22 mouse cellular contexts compared by ENCODE assay signal in the genomic region with DNA sequence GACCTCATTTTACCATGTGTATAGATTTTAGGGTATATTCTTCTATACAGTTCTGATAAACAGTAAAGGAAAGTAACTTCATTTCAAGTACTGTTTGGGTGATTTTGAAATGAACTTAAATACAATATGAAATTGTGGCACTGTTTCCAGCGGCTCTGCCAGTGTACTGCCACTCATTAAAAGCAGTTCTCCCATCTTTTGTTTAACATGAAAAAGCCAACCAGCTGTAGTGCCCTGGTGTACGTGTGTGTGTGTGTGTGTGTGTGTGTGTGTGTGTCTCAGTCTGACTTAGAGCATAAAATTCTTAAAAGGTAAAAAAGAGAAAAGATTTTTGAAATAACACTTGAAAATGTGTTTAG. TPM values are rescaled to one million over a fixed set of nuclear protein-coding genes. Genes with fewer than 3 reads are reported as not detected.
A peak's percentile ranks its signal among the peaks of the same experiment; 100 is the strongest.
DNase-seq lines count a peak whose midpoint lies in the region; ATAC-seq lines count a peak whose summit lies in the region.
"Had no signal": no experiment of that assay in that cellular context is flagged by ENCODE, and none has a peak within 500 bp of the region (broad histone marks: within the 10 kb centered on the region; RNA-seq: fewer than 3 reads in every experiment).

No protein-coding gene starts in this region.

- H3K27me3 ChIP-seq in limb, embryonic 10.5 days (ENCODE audit: low read depth, poor library complexity, severe bottlenecking): no peaks in the 10 kb centered on the region
- H3K27me3 ChIP-seq in liver, embryonic 15.5 days: no peaks in the 10 kb centered on the region
- H3K27me3 ChIP-seq: embryonic facial prominence, embryonic 12.5 days; forebrain, embryonic 13.5 days; heart, embryonic 15.5 days; Patski had no signal

- WGBS in limb, embryonic 10.5 days: 79% methylated on average over 2 of the region's 2 CpGs
- 54% methylated on average over 2 of the region's 2 CpGs for WGBS in liver, embryonic 15.5 days (ENCODE audit: insufficient replicate concordance)

- H3K36me3 ChIP-seq in limb, embryonic 10.5 days: peaks cover 11% of the 10 kb centered on the region
- H3K36me3 ChIP-seq in liver, embryonic 15.5 days (replicated peaks): no peaks in the 10 kb centered on the region
- H3K36me3 ChIP-seq: heart, embryonic 15.5 days had no signal

- H3K4me3 ChIP-seq in limb, embryonic 10.5 days: no peak overlapping the region
- peak overlapping the region; percentile 33 for H3K4me3 ChIP-seq in liver, embryonic 15.5 days (replicated peaks)
- H3K4me3 ChIP-seq: embryonic facial prominence, embryonic 12.5 days; forebrain, embryonic 13.5 days; heart, embryonic 15.5 days; hindbrain, embryonic 10.5 days had no signal

- no peak for ATAC-seq in liver, embryonic 15.5 days (ENCODE audit: insufficient read depth)
- ATAC-seq: activated CD4-positive, CD25-positive, alpha-beta regulatory T cell, adult 4 months; forebrain, embryonic 13.5 days; Patski had no signal

- 0 out of 2 replicates have a peak overlapping the region, but pooled peaks have one; percentile 67 for H3K27ac ChIP-seq in limb, embryonic 10.5 days
- peak overlapping the region; percentile 70 for H3K27ac ChIP-seq in liver, embryonic 15.5 days (replicated peaks)
- H3K27ac ChIP-seq: embryonic facial prominence, embryonic 12.5 days; forebrain, embryonic 13.5 days; heart, embryonic 15.5 days; hindbrain, embryonic 10.5 days; hindbrain, embryonic 14.5 days had no signal

- peak overlapping the region; percentile 62 for H3K4me2 ChIP-seq in liver, embryonic 15.5 days
- H3K4me2 ChIP-seq: embryonic facial prominence, embryonic 12.5 days; forebrain, embryonic 13.5 days; hindbrain, embryonic 14.5 days had no signal

- peak; percentile 37 for DNase-seq in thymus, postnatal 4 days
- no peak for DNase-seq in thymus, postnatal 0 days (ENCODE audit: low spot score)
- no peak for DNase-seq in limb, embryonic 10.5 days (ENCODE audit: low spot score)
- DNase-seq in frontal cortex, postnatal 10 days (ENCODE audit: low spot score in 2 of 2): no peak
- DNase-seq in urinary bladder, postnatal 25 days (ENCODE audit: low spot score): no peak
- DNase-seq in heart, postnatal 4 days: no peak
- DNase-seq: adrenal gland, postnatal 14 days; cerebellum, adult 11-12 months; cerebellum, adult 9-10 months; cerebellum, postnatal 25 days; gastrocnemius, postnatal 10 days; heart, adult 18-20 months; heart, postnatal 14 days had no signal

- peaks cover 75% of the 10 kb centered on the region for H3K4me1 ChIP-seq in limb, embryonic 10.5 days
- H3K4me1 ChIP-seq in liver, embryonic 15.5 days (replicated peaks): peaks cover 37% of the 10 kb centered on the region

- H3K9ac ChIP-seq in liver, embryonic 15.5 days: peak overlapping the region; percentile 44; the same call in 1 of the 2 replicates
- H3K9ac ChIP-seq: embryonic facial prominence, embryonic 12.5 days; forebrain, embryonic 13.5 days; heart, embryonic 15.5 days; hindbrain, embryonic 14.5 days had no signal

- no peaks in the 10 kb centered on the region for H3K9me3 ChIP-seq in limb, embryonic 10.5 days (replicated peaks)
- H3K9me3 ChIP-seq in liver, embryonic 15.5 days (replicated peaks): no peaks in the 10 kb centered on the region
- H3K9me3 ChIP-seq: embryonic facial prominence, embryonic 12.5 days; forebrain, embryonic 13.5 days; heart, embryonic 15.5 days; hindbrain, embryonic 10.5 days had no signal

RNA-seq across cellular contexts. Expression of a gene that starts 57.9 kb away (rescaled TPM):
- 12.8 and 14.3 TPM in 2 replicates for polyA plus RNA-seq in thymus, postnatal 0 days (2015; fragmentation: Nextera tagmentation; extraction: Ambion mirVana)
- 3.8 and 3.9 TPM in 2 replicates for polyA plus RNA-seq in limb, embryonic 10.5 days (2016; fragmentation: Nextera tagmentation; extraction: Ambion mirVana)
- polyA plus RNA-seq in liver, embryonic 15.5 days (2015; fragmentation: Nextera tagmentation; extraction: Ambion mirVana): not detected in 2 replicates
- under 1 TPM; 0.23 to 0.24 TPM for total RNA-seq in heart, postnatal 4 days (2021)
- total RNA-seq: gastrocnemius, postnatal 4 days had no signal
